ENCODE assay signal across 11 mouse cellular contexts in genomic region chr17:34998526-34999430, GRCm38 (mm10). TPM values are rescaled to one million over a fixed set of nuclear protein-coding genes. Genes with fewer than 3 reads are reported as not detected.
A peak's percentile ranks its signal among the peaks of the same experiment; 100 is the strongest.
DNase-seq lines count a peak whose midpoint lies in the region; ATAC-seq and TF ChIP-seq lines count a peak whose summit lies in the region.
"Had no signal": no experiment of that assay in that cellular context is flagged by ENCODE, and none has a peak within 500 bp of the region (broad histone marks: within the 10 kb centered on the region; RNA-seq: fewer than 3 reads in every experiment).

No protein-coding gene starts in this region.

- no peaks in the 10 kb centered on the region for H3K36me3 ChIP-seq in hindbrain, embryonic 13.5 days
- no peaks in the 10 kb centered on the region for H3K36me3 ChIP-seq in hindbrain, postnatal 0 days (ENCODE audit: insufficient read depth, low read length)
- peaks cover 52% of the 10 kb centered on the region for H3K36me3 ChIP-seq in E14TG2a.4 (ENCODE audit: insufficient read depth, low read length)
- peaks cover 33% of the 10 kb centered on the region for H3K36me3 ChIP-seq in embryonic facial prominence, embryonic 13.5 days
- H3K36me3 ChIP-seq in limb, embryonic 15.5 days, result peaks cover 24% of the 10 kb centered on the region; the same call in 1 of the 2 replicates

- H3K9me3 ChIP-seq in hindbrain, embryonic 13.5 days, result no peaks in the 10 kb centered on the region
- H3K9me3 ChIP-seq in hindbrain, postnatal 0 days (ENCODE audit: low read length), result no peaks in the 10 kb centered on the region
- no peaks in the 10 kb centered on the region for H3K9me3 ChIP-seq in E14TG2a.4 (ENCODE audit: low read length)
- H3K9me3 ChIP-seq in embryonic facial prominence, embryonic 13.5 days, result no peaks in the 10 kb centered on the region
- H3K9me3 ChIP-seq in limb, embryonic 15.5 days, result no peaks in the 10 kb centered on the region

- H3K4me1 ChIP-seq in hindbrain, embryonic 13.5 days (replicated peaks), result peaks cover 32% of the 10 kb centered on the region
- peaks cover 6% of the 10 kb centered on the region for H3K4me1 ChIP-seq in hindbrain, postnatal 0 days (ENCODE audit: insufficient read depth, low read length)
- peaks cover 57% of the 10 kb centered on the region for H3K4me1 ChIP-seq in E14TG2a.4 (replicated peaks; ENCODE audit: low read depth, low read length)
- peaks cover 33% of the 10 kb centered on the region for H3K4me1 ChIP-seq in embryonic facial prominence, embryonic 13.5 days
- H3K4me1 ChIP-seq in limb, embryonic 15.5 days, result peaks cover 33% of the 10 kb centered on the region

- ATAC-seq in hindbrain, embryonic 13.5 days (ENCODE audit: low FRiP score), result no peak
- no peak for ATAC-seq in hindbrain, postnatal 0 days
- ATAC-seq in embryonic facial prominence, embryonic 13.5 days (ENCODE audit: insufficient number of reproducible peaks, insufficient read depth, low FRiP score, low TSS enrichment, low read depth), result no peak
- ATAC-seq in limb, embryonic 15.5 days (ENCODE audit: insufficient number of reproducible peaks, low FRiP score, low TSS enrichment, low read depth), result no peak
- no peak for ATAC-seq in erythroid progenitor cell, adult 5-6 weeks (replicated peaks; ENCODE audit: low FRiP score, poor library complexity, severe bottlenecking)
- ATAC-seq: Patski had no signal

- TF ChIP-seq CTCF in hindbrain, postnatal 0 days (IDR thresholded peaks at IDR 0.05; ENCODE audit: low read depth), result no peak
- no peak for TF ChIP-seq CTCF in E14TG2a.4 (conservative IDR thresholded peaks at IDR 0.05; ENCODE audit: low read length)

- no peaks in the 10 kb centered on the region for H3K27me3 ChIP-seq in hindbrain, embryonic 13.5 days
- H3K27me3 ChIP-seq in hindbrain, postnatal 0 days (ENCODE audit: insufficient read depth, low read length), result no peaks in the 10 kb centered on the region
- H3K27me3 ChIP-seq in E14TG2a.4 (ENCODE audit: insufficient read depth, low read length), result no peaks in the 10 kb centered on the region
- no peaks in the 10 kb centered on the region for H3K27me3 ChIP-seq in embryonic facial prominence, embryonic 13.5 days
- H3K27me3 ChIP-seq in limb, embryonic 15.5 days, result no peaks in the 10 kb centered on the region
- H3K27me3 ChIP-seq: Patski had no signal

- no peak overlapping the region for H3K4me3 ChIP-seq in hindbrain, embryonic 13.5 days
- no peak overlapping the region for H3K4me3 ChIP-seq in hindbrain, postnatal 0 days (ENCODE audit: low read length)
- H3K4me3 ChIP-seq in E14TG2a.4 (replicated peaks; ENCODE audit: low read length), result peak overlapping the region; percentile 97
- peak overlapping the region; percentile 90 for H3K4me3 ChIP-seq in embryonic facial prominence, embryonic 13.5 days
- peak overlapping the region; percentile 93 for H3K4me3 ChIP-seq in limb, embryonic 15.5 days

- peak overlapping the region; percentile 100; the same call in 1 of the 2 replicates for H3K4me2 ChIP-seq in hindbrain, embryonic 13.5 days
- H3K4me2 ChIP-seq in hindbrain, postnatal 0 days (ENCODE audit: low read depth, low read length), result no peak overlapping the region
- peak overlapping the region; percentile 99 for H3K4me2 ChIP-seq in embryonic facial prominence, embryonic 13.5 days
- H3K4me2 ChIP-seq in limb, embryonic 15.5 days, result peak overlapping the region; percentile 95; the same call in 1 of the 2 replicates

- peak overlapping the region; percentile 46; the same call in 1 of the 2 replicates for H3K9ac ChIP-seq in hindbrain, embryonic 13.5 days
- H3K9ac ChIP-seq in hindbrain, postnatal 0 days (replicated peaks; ENCODE audit: low read length), result no peak overlapping the region
- H3K9ac ChIP-seq in embryonic facial prominence, embryonic 13.5 days, result no peak overlapping the region
- H3K9ac ChIP-seq in limb, embryonic 15.5 days, result 0 out of 2 replicates have a peak overlapping the region, but pooled peaks have one; percentile 28

- DNase-seq in hindbrain, postnatal 0 days (ENCODE audit: low spot score), result no peak
- DNase-seq in left cerebral cortex, adult 11 months (ENCODE audit: low spot score), result no peak
- no peak for DNase-seq in testis, postnatal 14 days (ENCODE audit: low spot score)
- DNase-seq: cerebellum, postnatal 25 days; lung, postnatal 36 days had no signal

- no peak overlapping the region for H3K27ac ChIP-seq in hindbrain, embryonic 13.5 days
- H3K27ac ChIP-seq in hindbrain, postnatal 0 days, result no peak overlapping the region
- H3K27ac ChIP-seq in embryonic facial prominence, embryonic 13.5 days, result no peak overlapping the region
- H3K27ac ChIP-seq in limb, embryonic 15.5 days, result no peak overlapping the region

- WGBS in hindbrain, embryonic 13.5 days, result 92% methylated on average over 15 of the region's 15 CpGs
- WGBS in hindbrain, postnatal 0 days, result 93% methylated on average over 15 of the region's 15 CpGs
- WGBS in embryonic facial prominence, embryonic 13.5 days, result 95% methylated on average over 15 of the region's 15 CpGs
- WGBS in limb, embryonic 15.5 days, result 87% methylated on average over 15 of the region's 15 CpGs

RNA-seq across cellular contexts. Expression of gene Vars, which starts 2.0 kb away (rescaled TPM):
- 57.3 TPM in 2 replicates for polyA plus RNA-seq in hindbrain, embryonic 13.5 days (2015; fragmentation: Nextera tagmentation; extraction: Ambion mirVana)
- total RNA-seq in hindbrain, postnatal 0 days (2014; rRNA removed), result 128 TPM in 2 replicates
- polyA plus RNA-seq in hindbrain, postnatal 0 days (2015; fragmentation: Nextera tagmentation; extraction: Ambion mirVana), result 39.9 and 41.7 TPM in 2 replicates
- 102 and 112 TPM in 2 replicates for polyA plus RNA-seq in embryonic facial prominence, embryonic 13.5 days (2015; fragmentation: Nextera tagmentation; extraction: Ambion mirVana)
- polyA plus RNA-seq in limb, embryonic 15.5 days (2015; fragmentation: Nextera tagmentation; extraction: Ambion mirVana), result 94.4 and 95.1 TPM in 2 replicates
- 156 and 173 TPM in 2 replicates for total RNA-seq in erythroid progenitor cell, adult 5-6 weeks (2015; ENCODE audit: low replicate concordance)
- 144 and 198 TPM in 2 replicates for total RNA-seq in erythroid progenitor cell, adult 5-6 weeks (2017; ENCODE audit: low replicate concordance)

RNA-seq across cellular contexts. Expression of gene Lsm2, which starts 17.1 kb away (rescaled TPM):
- 112 and 117 TPM in 2 replicates for polyA plus RNA-seq in hindbrain, embryonic 13.5 days (2015; fragmentation: Nextera tagmentation; extraction: Ambion mirVana)
- total RNA-seq in hindbrain, postnatal 0 days (2014; rRNA removed), result 35.5 and 43.1 TPM in 2 replicates
- polyA plus RNA-seq in hindbrain, postnatal 0 days (2015; fragmentation: Nextera tagmentation; extraction: Ambion mirVana), result 106 and 110 TPM in 2 replicates
- polyA plus RNA-seq in embryonic facial prominence, embryonic 13.5 days (2015; fragmentation: Nextera tagmentation; extraction: Ambion mirVana), result 190 and 227 TPM in 2 replicates
- polyA plus RNA-seq in limb, embryonic 15.5 days (2015; fragmentation: Nextera tagmentation; extraction: Ambion mirVana), result 143 and 159 TPM in 2 replicates
- total RNA-seq in erythroid progenitor cell, adult 5-6 weeks (2015; ENCODE audit: low replicate concordance), result 76.0 and 78.4 TPM in 2 replicates
- total RNA-seq in erythroid progenitor cell, adult 5-6 weeks (2017; ENCODE audit: low replicate concordance), result 23.0 and 27.6 TPM in 2 replicates

RNA-seq across cellular contexts. Expression of gene Vwa7, which starts 17.6 kb away (rescaled TPM):
- 0.16 and 0.18 TPM in 2 replicates for polyA plus RNA-seq in hindbrain, embryonic 13.5 days (2015; fragmentation: Nextera tagmentation; extraction: Ambion mirVana)
- total RNA-seq in hindbrain, postnatal 0 days (2014; rRNA removed), result 0.68 and 1.2 TPM in 2 replicates
- polyA plus RNA-seq in hindbrain, postnatal 0 days (2015; fragmentation: Nextera tagmentation; extraction: Ambion mirVana), result 0.11 and 0.18 TPM in 2 replicates
- 0.33 and 0.38 TPM in 2 replicates for polyA plus RNA-seq in embryonic facial prominence, embryonic 13.5 days (2015; fragmentation: Nextera tagmentation; extraction: Ambion mirVana)
- polyA plus RNA-seq in limb, embryonic 15.5 days (2015; fragmentation: Nextera tagmentation; extraction: Ambion mirVana), result 0.18 and 0.20 TPM in 2 replicates
- total RNA-seq in erythroid progenitor cell, adult 5-6 weeks (2015; ENCODE audit: low replicate concordance), result not detected in 2 replicates
- 0.39 and 0.53 TPM in 2 replicates for total RNA-seq in erythroid progenitor cell, adult 5-6 weeks (2017; ENCODE audit: low replicate concordance)

RNA-seq across cellular contexts. Expression of gene Hspa1l, which starts 26.3 kb away (rescaled TPM):
- 0.85 and 1.1 TPM in 2 replicates for polyA plus RNA-seq in hindbrain, embryonic 13.5 days (2015; fragmentation: Nextera tagmentation; extraction: Ambion mirVana)
- total RNA-seq in hindbrain, postnatal 0 days (2014; rRNA removed), result 0.99 and 1.4 TPM in 2 replicates
- polyA plus RNA-seq in hindbrain, postnatal 0 days (2015; fragmentation: Nextera tagmentation; extraction: Ambion mirVana), result 0.76 TPM in 2 replicates
- polyA plus RNA-seq in embryonic facial prominence, embryonic 13.5 days (2015; fragmentation: Nextera tagmentation; extraction: Ambion mirVana), result 0.77 and 0.85 TPM in 2 replicates
- polyA plus RNA-seq in limb, embryonic 15.5 days (2015; fragmentation: Nextera tagmentation; extraction: Ambion mirVana), result 0.46 and 0.65 TPM in 2 replicates
- total RNA-seq in erythroid progenitor cell, adult 5-6 weeks (2015; ENCODE audit: low replicate concordance), result not detected in 2 replicates
- not detected in 2 replicates for total RNA-seq in erythroid progenitor cell, adult 5-6 weeks (2017; ENCODE audit: low replicate concordance)

RNA-seq across cellular contexts. Expression of gene Hspa1a, which starts 26.8 kb away (rescaled TPM):
- polyA plus RNA-seq in hindbrain, embryonic 13.5 days (2015; fragmentation: Nextera tagmentation; extraction: Ambion mirVana), result 4.0 and 4.6 TPM in 2 replicates
- 25.0 and 29.0 TPM in 2 replicates for total RNA-seq in hindbrain, postnatal 0 days (2014; rRNA removed)
- 13.6 and 14.7 TPM in 2 replicates for polyA plus RNA-seq in hindbrain, postnatal 0 days (2015; fragmentation: Nextera tagmentation; extraction: Ambion mirVana)
- 5.8 and 6.1 TPM in 2 replicates for polyA plus RNA-seq in embryonic facial prominence, embryonic 13.5 days (2015; fragmentation: Nextera tagmentation; extraction: Ambion mirVana)
- 31.7 and 32.0 TPM in 2 replicates for polyA plus RNA-seq in limb, embryonic 15.5 days (2015; fragmentation: Nextera tagmentation; extraction: Ambion mirVana)
- total RNA-seq in erythroid progenitor cell, adult 5-6 weeks (2015; ENCODE audit: low replicate concordance), result 1.4 TPM in 1 of 2 replicates, not detected in the other
- total RNA-seq in erythroid progenitor cell, adult 5-6 weeks (2017; ENCODE audit: low replicate concordance), result 0.30 and 4.6 TPM in 2 replicates

Comparison
In these comparisons a context has a peak if more than half of its experiments do, and no peak if none do; other contexts are left out.
1. H3K9ac ChIP-seq: peak in hindbrain, embryonic 13.5 days (single experiment) and limb, embryonic 15.5 days (single experiment); none in hindbrain, postnatal 0 days (single experiment) and embryonic facial prominence, embryonic 13.5 days (single experiment).
2. H3K4me3 ChIP-seq: peak in E14TG2a.4 (single experiment), embryonic facial prominence, embryonic 13.5 days (single experiment) and limb, embryonic 15.5 days (single experiment); none in hindbrain, embryonic 13.5 days (single experiment) and hindbrain, postnatal 0 days (single experiment).